ENCODE assay signal across 7 mouse cellular contexts in genomic region chr2:33973213-33973834, GRCm38 (mm10).
DNase-seq lines count a peak whose midpoint lies in the region; ATAC-seq and TF ChIP-seq lines count a peak whose summit lies in the region.

No protein-coding gene starts in this region.

- H3K4me2 ChIP-seq in intestine, embryonic 14.5 days (ENCODE audit: low read length): no peak overlapping the region
- no peak overlapping the region for H3K4me2 ChIP-seq in midbrain, embryonic 12.5 days (replicated peaks)

- peak; percentile 92; the same call in 1 of the 2 replicates for TF ChIP-seq CTCF in small intestine, adult 2 months (IDR thresholded peaks at IDR 0.05; ENCODE audit: extremely low read depth, insufficient read length, insufficient replicate concordance, low read depth, low read length)

- no peaks in the 10 kb centered on the region for H3K4me1 ChIP-seq in intestine, embryonic 14.5 days (replicated peaks; ENCODE audit: control insufficient read depth, insufficient read depth, low read length)
- peaks cover 23% of the 10 kb centered on the region for H3K4me1 ChIP-seq in midbrain, embryonic 12.5 days
- H3K4me1 ChIP-seq in small intestine, adult 2 months (ENCODE audit: control insufficient read depth, insufficient read depth, insufficient read length, low read length): no peaks in the 10 kb centered on the region

- H3K9ac ChIP-seq in intestine, embryonic 14.5 days (ENCODE audit: low read length): no peak overlapping the region
- H3K9ac ChIP-seq in midbrain, embryonic 12.5 days (replicated peaks): no peak overlapping the region

- peak; percentile 53 for DNase-seq in adrenal gland, adult 8-10 months
- peak; percentile 88 for DNase-seq in embryo, embryonic 10.5 days (ENCODE audit: low spot score)
- peak; percentile 47 for DNase-seq in gastrocnemius, postnatal 25 days
- peak; percentile 89 for DNase-seq in intestine, embryonic 14.5 days (ENCODE audit: low spot score)
- peak; percentile 61 to 87 for DNase-seq in left cerebral cortex, adult 9 months (ENCODE audit: low spot score in 2 of 2)

- no peak overlapping the region for H3K4me3 ChIP-seq in intestine, embryonic 14.5 days (ENCODE audit: low read depth, low read length)
- H3K4me3 ChIP-seq in midbrain, embryonic 12.5 days: no peak overlapping the region
- H3K4me3 ChIP-seq in small intestine, adult 2 months (ENCODE audit: low read depth, low read length): no peak overlapping the region

- peak; percentile 74 for ATAC-seq in intestine, embryonic 14.5 days (replicated peaks; ENCODE audit: low FRiP score, low TSS enrichment, low read depth)
- ATAC-seq in midbrain, embryonic 12.5 days (ENCODE audit: low FRiP score, low read depth): peak; percentile 60

- H3K27ac ChIP-seq in intestine, embryonic 14.5 days (ENCODE audit: low read depth): no peak overlapping the region
- H3K27ac ChIP-seq in midbrain, embryonic 12.5 days (replicated peaks): peak overlapping the region; percentile 72
- no peak overlapping the region for H3K27ac ChIP-seq in small intestine, adult 2 months (ENCODE audit: insufficient read depth, low read depth, low read length)

- no peaks in the 10 kb centered on the region for H3K9me3 ChIP-seq in intestine, embryonic 14.5 days (ENCODE audit: control insufficient read depth, low read length)
- no peaks in the 10 kb centered on the region for H3K9me3 ChIP-seq in midbrain, embryonic 12.5 days

- H3K36me3 ChIP-seq in intestine, embryonic 14.5 days (ENCODE audit: control insufficient read depth, insufficient read depth, low read length): no peaks in the 10 kb centered on the region
- H3K36me3 ChIP-seq in midbrain, embryonic 12.5 days: no peaks in the 10 kb centered on the region
- H3K36me3 ChIP-seq in small intestine, adult 2 months (ENCODE audit: control insufficient read depth, insufficient read depth, low read length): no peaks in the 10 kb centered on the region

- 70% methylated on average over 4 of the region's 4 CpGs for WGBS in intestine, embryonic 14.5 days
- 73% methylated on average over 4 of the region's 4 CpGs for WGBS in midbrain, embryonic 12.5 days
- WGBS in small intestine, adult 2 months: 71% methylated on average over 4 of the region's 4 CpGs

- TF ChIP-seq POLR2A in small intestine, adult 2 months (IDR thresholded peaks at IDR 0.05; ENCODE audit: low read depth, low read length): no peak

- H3K27me3 ChIP-seq in intestine, embryonic 14.5 days (replicated peaks; ENCODE audit: control insufficient read depth, insufficient read depth, low read length): 0 out of 2 replicates have a peak, but pooled peaks cover 7% of the 10 kb centered on the region
- peaks cover 8% of the 10 kb centered on the region for H3K27me3 ChIP-seq in midbrain, embryonic 12.5 days
- H3K27me3 ChIP-seq in small intestine, adult 2 months (ENCODE audit: control insufficient read depth, insufficient read depth, low read length): no peaks in the 10 kb centered on the region
